Mouse (Mus musculus): Measurements from ENCODE around the gene Pdia5. TPM values are rescaled to one million over a fixed set of nuclear protein-coding genes. Genes with fewer than 3 reads are reported as not detected.

Pdia5 gene
- polyA plus RNA-seq, 1 experiment from 2014 or later: 63.4 TPM

GRCm38 (mm10) chr16:35463708-35464107 lies 27.0 kb downstream of the Pdia5 start:
- Histone ChIP-seq H3K27me3 (no peaks in the 10 kb centered on the region), H3K27ac (replicated peaks) (no peak overlapping the region), H3K36me3 (replicated peaks) (no peaks in the 10 kb centered on the region), H3K4me1 (replicated peaks) (no peaks in the 10 kb centered on the region), H3K9me3 (replicated peaks) (no peaks in the 10 kb centered on the region), H3K9ac (no peak overlapping the region), H3K4me2 (no peak overlapping the region), H3K4me3 (replicated peaks) (no peak overlapping the region)
- ATAC-seq (ENCODE audit: insufficient read depth): no peak
- 78% methylated on average over 10 of the region's 10 CpGs for WGBS (ENCODE audit: insufficient replicate concordance)

- no peaks in the 10 kb centered on the region for H3K9me3 ChIP-seq (replicated peaks)
- ATAC-seq (ENCODE audit: insufficient read depth): no peak
- no peak overlapping the region for H3K4me2 ChIP-seq
- no peak overlapping the region for H3K9ac ChIP-seq
- H3K27ac ChIP-seq (replicated peaks): no peak overlapping the region
- WGBS (ENCODE audit: insufficient replicate concordance): 67% methylated on average over 7 of the region's 7 CpGs
- no peak overlapping the region for H3K4me3 ChIP-seq (replicated peaks)
- H3K27me3 ChIP-seq: no peaks in the 10 kb centered on the region
- no peaks in the 10 kb centered on the region for H3K36me3 ChIP-seq (replicated peaks)
- no peaks in the 10 kb centered on the region for H3K4me1 ChIP-seq (replicated peaks)
These were observed 27.7 kb downstream of the Pdia5 start for GRCm38 (mm10) chr16:35462955-35463354.

- ATAC-seq (ENCODE audit: insufficient read depth): no peak
- H3K4me1 ChIP-seq (replicated peaks): no peaks in the 10 kb centered on the region
- no peaks in the 10 kb centered on the region for H3K27me3 ChIP-seq
- 65% methylated on average over 7 of the region's 7 CpGs for WGBS (ENCODE audit: insufficient replicate concordance)
- no peaks in the 10 kb centered on the region for H3K9me3 ChIP-seq (replicated peaks)
- no peak overlapping the region for H3K4me3 ChIP-seq (replicated peaks)
- H3K36me3 ChIP-seq (replicated peaks): peaks cover 1% of the 10 kb centered on the region; the same call in 1 of the 2 replicates
- H3K4me2 ChIP-seq: no peak overlapping the region
- H3K27ac ChIP-seq (replicated peaks): no peak overlapping the region
- H3K9ac ChIP-seq: no peak overlapping the region
These were observed 31.1 kb downstream of the Pdia5 start for GRCm38 (mm10) chr16:35459584-35459983.

- no peaks in the 10 kb centered on the region for H3K9me3 ChIP-seq (replicated peaks)
- no peak overlapping the region for H3K4me2 ChIP-seq
- H3K9ac ChIP-seq: no peak overlapping the region
- H3K36me3 ChIP-seq (replicated peaks): peaks cover 9% of the 10 kb centered on the region; the same call in 1 of the 2 replicates
- H3K4me3 ChIP-seq (replicated peaks): no peak overlapping the region
- WGBS (ENCODE audit: insufficient replicate concordance): 73% methylated on average over 11 of the region's 11 CpGs
- H3K27me3 ChIP-seq: no peaks in the 10 kb centered on the region
- no peaks in the 10 kb centered on the region for H3K4me1 ChIP-seq (replicated peaks)
- no peak for ATAC-seq (ENCODE audit: insufficient read depth)
- H3K27ac ChIP-seq (replicated peaks): no peak overlapping the region
These were observed 32.4 kb downstream of the Pdia5 start for GRCm38 (mm10) chr16:35458297-35458696.

- Histone ChIP-seq H3K27me3 (no peaks in the 10 kb centered on the region), H3K4me3 (replicated peaks) (no peak overlapping the region), H3K4me1 (replicated peaks) (no peaks in the 10 kb centered on the region), H3K9ac (no peak overlapping the region), H3K9me3 (replicated peaks) (no peaks in the 10 kb centered on the region), H3K4me2 (no peak overlapping the region), H3K36me3 (replicated peaks) (peaks cover 14% of the 10 kb centered on the region; the same call in 1 of the 2 replicates), H3K27ac (replicated peaks) (no peak overlapping the region)
- WGBS (ENCODE audit: insufficient replicate concordance): 73% methylated on average over 8 of the region's 8 CpGs
- ATAC-seq (ENCODE audit: insufficient read depth): no peak
These were observed 33.2 kb downstream of the Pdia5 start for GRCm38 (mm10) chr16:35457488-35457887.

- Histone ChIP-seq H3K4me2 (no peak overlapping the region), H3K27ac (replicated peaks) (no peak overlapping the region), H3K4me3 (replicated peaks) (no peak overlapping the region), H3K4me1 (replicated peaks) (no peaks in the 10 kb centered on the region), H3K36me3 (replicated peaks) (peaks cover 14% of the 10 kb centered on the region; the same call in 1 of the 2 replicates), H3K9ac (no peak overlapping the region), H3K9me3 (replicated peaks) (no peaks in the 10 kb centered on the region), H3K27me3 (no peaks in the 10 kb centered on the region)
- 62% methylated on average over 7 of the region's 7 CpGs for WGBS (ENCODE audit: insufficient replicate concordance)
- ATAC-seq (ENCODE audit: insufficient read depth): no peak
These were observed 33.7 kb downstream of the Pdia5 start for GRCm38 (mm10) chr16:35457011-35457419.

- WGBS (ENCODE audit: insufficient replicate concordance): 67% methylated on average over 9 of the region's 9 CpGs
- Histone ChIP-seq H3K9me3 (replicated peaks) (no peaks in the 10 kb centered on the region), H3K27ac (replicated peaks) (no peak overlapping the region), H3K27me3 (no peaks in the 10 kb centered on the region), H3K4me1 (replicated peaks) (no peaks in the 10 kb centered on the region), H3K4me3 (replicated peaks) (no peak overlapping the region), H3K36me3 (replicated peaks) (peaks cover 14% of the 10 kb centered on the region; the same call in 1 of the 2 replicates), H3K9ac (no peak overlapping the region), H3K4me2 (no peak overlapping the region)
- ATAC-seq (ENCODE audit: insufficient read depth): no peak
These were observed 34.4 kb downstream of the Pdia5 start for GRCm38 (mm10) chr16:35456305-35456704.

GRCm38 (mm10) chr16:35455822-35456221 lies 34.9 kb downstream of the Pdia5 start:
- WGBS (ENCODE audit: insufficient replicate concordance): 72% methylated on average over 10 of the region's 10 CpGs
- Histone ChIP-seq H3K4me2 (no peak overlapping the region), H3K27ac (replicated peaks) (no peak overlapping the region), H3K36me3 (replicated peaks) (peaks cover 14% of the 10 kb centered on the region; the same call in 1 of the 2 replicates), H3K9me3 (replicated peaks) (no peaks in the 10 kb centered on the region), H3K9ac (no peak overlapping the region), H3K4me1 (replicated peaks) (no peaks in the 10 kb centered on the region), H3K27me3 (no peaks in the 10 kb centered on the region), H3K4me3 (replicated peaks) (no peak overlapping the region)
- ATAC-seq (ENCODE audit: insufficient read depth): no peak

- 81% methylated on average over 16 of the region's 16 CpGs for WGBS (ENCODE audit: insufficient replicate concordance)
- no peak for ATAC-seq (ENCODE audit: insufficient read depth)
- H3K4me2 ChIP-seq: no peak overlapping the region
These were observed 40.5 kb downstream of the Pdia5 start for GRCm38 (mm10) chr16:35450018-35450630.

GRCm38 (mm10) chr16:35442026-35442415 lies 48.7 kb downstream of the Pdia5 start:
- H3K4me2 ChIP-seq: no peak overlapping the region
- H3K9ac ChIP-seq: no peak overlapping the region
- WGBS (ENCODE audit: insufficient replicate concordance): 73% methylated on average over 4 of the region's 4 CpGs
- no peaks in the 10 kb centered on the region for H3K9me3 ChIP-seq (replicated peaks)
- peaks cover 6% of the 10 kb centered on the region; the same call in 1 of the 2 replicates for H3K36me3 ChIP-seq (replicated peaks)
- H3K27ac ChIP-seq (replicated peaks): no peak overlapping the region
- no peaks in the 10 kb centered on the region for H3K4me1 ChIP-seq (replicated peaks)
- H3K4me3 ChIP-seq (replicated peaks): no peak overlapping the region
- ATAC-seq (ENCODE audit: insufficient read depth): no peak
- no peaks in the 10 kb centered on the region for H3K27me3 ChIP-seq

More at GRCm38 (mm10) chr16:35450018-35450630, 40.5 kb downstream of the Pdia5 start:
- H3K27me3 ChIP-seq: no peaks in the 10 kb centered on the region
- no peaks in the 10 kb centered on the region for H3K9me3 ChIP-seq (replicated peaks)
- H3K36me3 ChIP-seq (replicated peaks): peaks cover 29% of the 10 kb centered on the region
- H3K27ac ChIP-seq (replicated peaks): no peak overlapping the region
- H3K9ac ChIP-seq: no peak overlapping the region
- H3K4me1 ChIP-seq (replicated peaks): no peaks in the 10 kb centered on the region
- H3K4me3 ChIP-seq (replicated peaks): no peak overlapping the region

GRCm38 (mm10) chr16:35441346-35442025 lies 49.2 kb downstream of the Pdia5 start:
- WGBS (ENCODE audit: insufficient replicate concordance): 74% methylated on average over 9 of the region's 9 CpGs
- H3K4me2 ChIP-seq: no peak overlapping the region
- H3K9ac ChIP-seq: no peak overlapping the region
- no peak overlapping the region for H3K4me3 ChIP-seq (replicated peaks)
- H3K27ac ChIP-seq (replicated peaks): no peak overlapping the region
- no peaks in the 10 kb centered on the region for H3K4me1 ChIP-seq (replicated peaks)
- ATAC-seq (ENCODE audit: insufficient read depth): no peak
- no peaks in the 10 kb centered on the region for H3K27me3 ChIP-seq
- H3K36me3 ChIP-seq (replicated peaks): peaks cover 6% of the 10 kb centered on the region; the same call in 1 of the 2 replicates
- H3K9me3 ChIP-seq (replicated peaks): no peaks in the 10 kb centered on the region
